Mouse (Mus musculus) liver, postnatal 0 days (tissue): ENCODE results near the gene Por. TPM values are rescaled to one million over a fixed set of nuclear protein-coding genes. Genes with fewer than 3 reads are reported as not detected.

Source experiments
- ATAC-seq: fragments of 200-750 bp; cut with Nextera tagmentation; 2 replicates; pipeline ENCODE4 v1.8.0; 2017; ENCODE audit warnings: mild to moderate bottlenecking, moderate library complexity
- DNase-seq: peaks from one replicate; pipeline ENCODE4 v3.0.0-alpha.2; 2016
- H3K27ac ChIP-seq: fragments of 300-500 bp; sonication (generic); 2 replicates; pipeline ENCODE4 v1.5.1; 2014; ENCODE audit warnings: antibody characterized with exemption, moderate library complexity, mild to moderate bottlenecking, low read depth
- H3K27me3 ChIP-seq: fragments of 300-500 bp; sonication (generic); 2 replicates; pipeline ENCODE4 v1.6.1; 2014; ENCODE audit warnings: low read length, control low read depth, mixed read lengths; ENCODE audit not compliant: insufficient read depth
- H3K36me3 ChIP-seq: fragments of 300-500 bp; sonication (generic); replicated peaks from 2 replicates; pipeline ENCODE4 v1.6.1; 2014; ENCODE audit warnings: mild to moderate bottlenecking, control low read depth, low read length, moderate library complexity, mixed read lengths; ENCODE audit not compliant: insufficient read depth
- H3K4me1 ChIP-seq: fragments of 300-500 bp; sonication (generic); 2 replicates; pipeline ENCODE4 v1.6.1; 2014; ENCODE audit warnings: antibody characterized with exemption, mild to moderate bottlenecking, control low read depth; ENCODE audit not compliant: insufficient read depth
- H3K4me2 ChIP-seq: fragments of 300-500 bp; sonication (generic); 2 replicates; pipeline ENCODE4 v1.6.1; 2014; ENCODE audit warnings: low read depth, mild to moderate bottlenecking, low read length, moderate library complexity, mixed read lengths
- H3K4me3 ChIP-seq: fragments of 300-500 bp; sonication (generic); 2 replicates; pipeline ENCODE4 v1.5.1; 2014; ENCODE audit warnings: low read depth, low read length
- H3K9ac ChIP-seq: fragments of 300-500 bp; sonication (generic); replicated peaks from 2 replicates; pipeline ENCODE4 v1.6.1; 2014; ENCODE audit warnings: mild to moderate bottlenecking, moderate library complexity
- H3K9me3 ChIP-seq: fragments of 300-500 bp; sonication (generic); 2 replicates; pipeline ENCODE4 v1.6.1; 2016; ENCODE audit warnings: mild to moderate bottlenecking, control low read depth, low read length, mixed read lengths
- CTCF ChIP-seq: sonication (generic); IDR thresholded peaks from 2 replicates; pipeline ENCODE4 v1.5.1; 2016; ENCODE audit warnings: antibody characterized with exemption, low read depth
- EP300 ChIP-seq: IDR thresholded peaks from 2 replicates; pipeline ENCODE4 v1.6.1; 2016; ENCODE audit warnings: antibody characterized with exemption, low read depth, mild to moderate bottlenecking
- WGBS: fragments of 180-500 bp; shearing (Covaris S2); extraction: QIAGEN DNeasy Blood & Tissue Kit; methylation state at CpG from one replicate; pipeline ENCODE4 v1.1.7; 2014; ENCODE audit not compliant: insufficient replicate concordance; 5-methylcytosine and 5-hydroxymethylcytosine counted together
- polyA plus RNA-seq: library from polyadenylated mRNA; unstranded; fragments of >200 nt; fragmentation: Nextera tagmentation; extraction: Ambion mirVana; gene quantifications from 2 replicates; pipeline ENCODE4 v1.2.1, GENCODE M21; 2015

The Por gene
- polyA plus RNA-seq, 1 experiment from 2014 or later, result 303 TPM

DNA sequence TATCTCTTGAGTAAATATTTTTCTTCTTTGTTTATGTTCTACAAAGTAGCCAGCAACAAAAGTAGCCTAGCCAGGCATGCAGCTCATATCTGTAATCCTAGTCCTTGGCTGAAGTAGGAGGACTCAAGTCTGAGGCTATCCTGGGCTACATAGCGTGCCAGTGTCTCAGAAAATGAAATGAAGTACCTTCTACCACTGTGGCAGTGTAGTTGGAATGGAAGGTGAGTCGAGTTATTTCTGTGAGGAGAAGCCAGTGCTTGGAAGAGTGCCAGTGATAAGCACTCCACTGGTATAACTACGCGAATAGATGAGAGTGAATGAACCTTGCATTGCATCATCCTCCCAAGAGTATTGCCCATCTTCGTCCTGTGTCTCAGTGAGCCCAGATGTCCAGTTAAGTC, 27.9 kb downstream of the Por start:
- H3K27ac ChIP-seq, result peak overlapping the region; percentile 93
- no peak overlapping the region for H3K9ac ChIP-seq
- TF ChIP-seq CTCF (no peak), EP300 (no peak)
- H3K4me1 ChIP-seq, result peaks cover 13% of the 10 kb centered on the region
- H3K4me3 ChIP-seq, result no peak overlapping the region
- no peak for DNase-seq
- no peaks in the 10 kb centered on the region for H3K27me3 ChIP-seq
- WGBS, result 41% methylated on average over 5 of the region's 5 CpGs
- H3K36me3 ChIP-seq, result peaks cover 11% of the 10 kb centered on the region
- no peak overlapping the region for H3K4me2 ChIP-seq
- no peak for ATAC-seq
- no peaks in the 10 kb centered on the region for H3K9me3 ChIP-seq

DNA sequence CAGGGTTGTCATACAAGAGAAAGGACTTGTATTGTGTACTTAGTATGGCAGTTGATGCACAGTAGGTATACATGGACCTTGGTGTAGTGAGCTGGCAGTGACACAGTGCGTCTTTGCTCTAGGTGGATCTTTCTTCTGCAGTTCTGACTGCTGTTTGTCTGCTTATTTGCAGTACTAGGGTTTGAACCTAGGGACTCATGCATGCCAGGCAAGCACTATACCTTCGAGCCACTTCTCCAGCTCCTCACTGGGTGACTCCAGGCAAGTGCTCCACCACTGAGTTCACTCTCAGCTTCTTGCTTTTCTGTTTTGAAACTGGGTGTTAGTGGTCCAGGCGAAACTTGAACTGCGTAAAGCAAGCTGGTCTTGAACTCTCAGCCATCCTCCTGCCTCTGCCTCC, 31.8 kb downstream of the Por start:
- Histone ChIP-seq H3K27me3 (no peaks in the 10 kb centered on the region), H3K9me3 (no peaks in the 10 kb centered on the region), H3K4me1 (peaks cover 13% of the 10 kb centered on the region), H3K9ac (no peak overlapping the region), H3K27ac (no peak overlapping the region), H3K36me3 (peaks cover 15% of the 10 kb centered on the region; the same call in 1 of the 2 replicates), H3K4me2 (no peak overlapping the region), H3K4me3 (no peak overlapping the region)
- TF ChIP-seq EP300, result no peak
- no peak for TF ChIP-seq CTCF
- ATAC-seq, result no peak
- WGBS, result 82% methylated on average over 4 of the region's 4 CpGs
- no peak for DNase-seq

DNA sequence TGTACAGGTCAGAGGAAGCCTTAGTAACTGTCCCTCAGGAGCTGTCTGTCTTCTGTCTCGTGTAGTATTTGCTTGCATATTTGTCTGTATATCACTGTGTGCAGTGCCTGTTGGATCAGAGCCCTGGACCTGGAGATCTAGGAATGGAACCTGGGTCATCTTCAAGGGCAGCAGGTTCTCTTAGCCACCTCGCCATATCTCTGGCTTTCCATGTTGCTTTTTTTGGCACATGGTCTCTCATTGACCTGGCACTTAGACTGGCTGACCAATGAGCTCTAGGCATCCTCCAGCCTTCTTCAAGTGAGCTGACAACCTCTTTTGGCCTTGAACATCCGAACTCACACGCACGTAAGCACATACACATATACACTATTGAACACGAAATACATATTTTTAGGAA, 32.4 kb downstream of the Por start:
- TF ChIP-seq EP300 (no peak), CTCF (no peak)
- 61% methylated on average over 6 of the region's 6 CpGs for WGBS
- ATAC-seq (no peak; the same call in 1 of the 2 replicates), DNase-seq (no peak)
- Histone ChIP-seq H3K27me3 (no peaks in the 10 kb centered on the region), H3K36me3 (peaks cover 19% of the 10 kb centered on the region; the same call in 1 of the 2 replicates), H3K9ac (no peak overlapping the region; the same call in 1 of the 2 replicates), H3K4me3 (no peak overlapping the region), H3K4me1 (peaks cover 13% of the 10 kb centered on the region), H3K4me2 (peak overlapping the region; percentile 1), H3K27ac (peak overlapping the region; percentile 16; the same call in 1 of the 2 replicates), H3K9me3 (no peaks in the 10 kb centered on the region)

DNA sequence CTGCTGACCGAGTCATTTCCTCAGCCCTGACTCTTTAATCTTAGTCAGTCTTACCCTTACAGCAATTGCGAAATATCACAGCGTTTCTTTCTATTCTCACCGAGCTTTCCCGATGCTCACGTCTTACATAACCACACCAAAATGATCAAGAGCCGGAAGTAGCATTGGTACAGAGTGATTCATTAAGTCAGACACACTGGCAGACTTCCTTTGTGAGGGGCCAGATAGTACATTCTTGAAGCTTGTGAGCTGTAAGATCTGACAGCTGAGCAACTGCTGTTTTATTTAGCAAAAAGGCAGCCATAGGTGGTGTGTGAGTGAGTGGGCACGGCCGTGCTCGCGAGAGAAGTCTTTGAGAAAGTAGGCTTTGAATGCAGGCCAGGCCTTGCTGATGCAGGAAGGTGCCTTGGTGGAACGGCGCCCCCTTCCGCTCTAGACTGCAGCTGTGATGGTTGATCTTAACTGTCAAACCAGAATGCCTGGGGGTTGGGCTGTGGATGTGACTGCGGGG, 32.9 kb downstream of the Por start:
- no peak overlapping the region for H3K9ac ChIP-seq

DNA sequence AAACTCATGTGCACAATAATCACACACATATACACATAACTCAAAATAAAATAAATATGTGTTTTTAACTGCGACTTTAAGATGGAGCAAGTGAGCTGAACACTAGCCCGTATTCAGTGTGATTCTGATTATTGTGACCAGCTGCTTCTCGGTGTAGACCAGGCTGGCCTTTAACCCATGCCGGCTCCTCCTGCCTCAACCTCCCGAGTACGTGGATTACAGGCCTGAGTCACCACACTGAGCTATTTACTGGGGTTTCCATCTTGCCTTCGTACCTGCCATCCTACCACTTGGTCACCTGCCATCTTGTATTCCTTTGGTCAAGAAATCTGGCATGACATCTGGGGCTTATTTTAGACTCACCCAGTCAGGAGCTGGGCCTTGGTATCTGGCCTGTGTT, 33.6 kb downstream of the Por start:
- no peaks in the 10 kb centered on the region for H3K9me3 ChIP-seq
- no peak overlapping the region for H3K4me3 ChIP-seq
- H3K9ac ChIP-seq, result no peak overlapping the region
- peaks cover 24% of the 10 kb centered on the region for H3K4me1 ChIP-seq
- 88% methylated on average over 7 of the region's 7 CpGs for WGBS
- DNase-seq (no peak), ATAC-seq (no peak)
- peak overlapping the region; percentile 1; the same call in 1 of the 2 replicates for H3K4me2 ChIP-seq
- H3K27me3 ChIP-seq, result no peaks in the 10 kb centered on the region
- H3K36me3 ChIP-seq, result peaks cover 23% of the 10 kb centered on the region
- TF ChIP-seq CTCF (no peak), EP300 (no peak)
- H3K27ac ChIP-seq, result no peak overlapping the region

More for the DNA sequence above, 32.9 kb downstream of the Por start:
- ATAC-seq, result peak; percentile 30
- Histone ChIP-seq H3K36me3 (peaks cover 20% of the 10 kb centered on the region; the same call in 1 of the 2 replicates), H3K9me3 (no peaks in the 10 kb centered on the region), H3K27me3 (no peaks in the 10 kb centered on the region), H3K4me1 (peaks cover 18% of the 10 kb centered on the region), H3K27ac (peak overlapping the region; percentile 16; the same call in 1 of the 2 replicates), H3K4me3 (no peak overlapping the region), H3K4me2 (peak overlapping the region; percentile 1)
- 18% methylated on average over 15 of the region's 15 CpGs for WGBS
- TF ChIP-seq CTCF, result peak; percentile 64
- TF ChIP-seq EP300, result peak; percentile 45; the same call in 1 of the 2 replicates
- DNase-seq, result peak; percentile 71

DNA sequence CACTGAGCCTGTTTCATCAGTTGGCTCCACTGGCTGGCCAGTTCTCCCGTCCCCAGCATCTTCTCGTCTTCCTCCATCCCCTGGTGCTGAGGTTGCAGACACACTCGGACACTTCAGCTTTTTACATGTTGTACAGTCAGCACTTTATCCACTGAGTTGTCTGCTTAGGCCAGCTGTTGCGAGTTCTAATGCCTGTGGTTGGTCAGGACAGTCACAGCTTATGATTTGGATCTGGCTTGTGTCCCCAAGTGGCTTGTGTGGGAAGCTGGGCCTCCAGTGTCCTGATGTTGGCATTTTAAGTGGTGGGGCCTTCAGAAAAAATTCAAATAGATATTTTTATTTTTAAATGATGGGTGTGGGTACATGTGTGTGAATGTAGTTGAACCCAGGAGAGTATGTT, 35.5 kb downstream of the Por start:
- H3K9me3 ChIP-seq, result no peaks in the 10 kb centered on the region
- DNase-seq (no peak), ATAC-seq (no peak)
- no peak overlapping the region for H3K9ac ChIP-seq
- H3K27ac ChIP-seq, result no peak overlapping the region
- no peak overlapping the region for H3K4me2 ChIP-seq
- H3K4me3 ChIP-seq, result no peak overlapping the region
- peaks cover 28% of the 10 kb centered on the region for H3K4me1 ChIP-seq
- peaks cover 25% of the 10 kb centered on the region for H3K36me3 ChIP-seq
- no peaks in the 10 kb centered on the region for H3K27me3 ChIP-seq
- WGBS, result 85% methylated on average over 4 of the region's 4 CpGs
- no peak for TF ChIP-seq EP300
- TF ChIP-seq CTCF, result no peak
